Mouse (Mus musculus) urinary bladder, postnatal 14 days (tissue): ENCODE data around the gene Snx12.
A peak's percentile ranks its signal among the peaks of the same experiment; 100 is the strongest.

Experiments
- DNase-seq: peaks from one replicate; pipeline ENCODE4 v3.0.0; 2021; ENCODE audit warnings: low spot score

Snx12 gene

GRCm38 (mm10) chrX:101221834-101222795 lies at the start of gene Snx12:
Snx12 (minus strand) TSS chrX:101222563.
- peak; percentile 82 for DNase-seq

- no peak for DNase-seq
Measured at GRCm38 (mm10) chrX:101268755-101269124, 46.4 kb upstream of the Snx12 start, which contains the start of gene Gm20489. Gm20489 (minus strand) TSS chrX:101269023.

- no peak for DNase-seq
Measured at GRCm38 (mm10) chrX:101268025-101268754, 45.8 kb upstream of the Snx12 start, which contains the start of gene Il2rg. Il2rg (minus strand) TSS chrX:101268255.

- no peak for DNase-seq
Measured at GRCm38 (mm10) chrX:101266631-101267030, 44.3 kb upstream of the Snx12 start.

GRCm38 (mm10) chrX:101263892-101264291 lies 41.5 kb upstream of the Snx12 start, which contains the start of gene Gm614:
Gm614 (minus strand) TSS chrX:101263992.
- DNase-seq: no peak

- no peak for DNase-seq
Measured at GRCm38 (mm10) chrX:101260441-101261325, 38.3 kb upstream of the Snx12 start.

GRCm38 (mm10) chrX:101256603-101257002 lies 34.2 kb upstream of the Snx12 start:
- DNase-seq: no peak

- DNase-seq: no peak
Measured at GRCm38 (mm10) chrX:101254740-101255139, 32.4 kb upstream of the Snx12 start.

- peak; percentile 87 for DNase-seq
Measured at GRCm38 (mm10) chrX:101253952-101254729, 31.8 kb upstream of the Snx12 start, which contains the start of gene Foxo4. Foxo4 (plus strand) TSS chrX:101254528.

- DNase-seq: no peak
Measured at GRCm38 (mm10) chrX:101245011-101245410, 22.6 kb upstream of the Snx12 start.

GRCm38 (mm10) chrX:101222796-101223162 lies 416 bp upstream of the Snx12 start:
- no peak for DNase-seq

- DNase-seq: no peak
Measured at GRCm38 (mm10) chrX:101189285-101189684, 33.1 kb downstream of the Snx12 start.

- DNase-seq: no peak
Measured at GRCm38 (mm10) chrX:101187647-101188046, 34.7 kb downstream of the Snx12 start.

GRCm38 (mm10) chrX:101173388-101173787 lies 49.0 kb downstream of the Snx12 start:
- no peak for DNase-seq

- no peak for DNase-seq
Measured at GRCm38 (mm10) chrX:101168425-101168824, 53.9 kb downstream of the Snx12 start.

GRCm38 (mm10) chrX:101163739-101164138 lies 58.6 kb downstream of the Snx12 start:
- DNase-seq: no peak

GRCm38 (mm10) chrX:101163278-101163677 lies 59.1 kb downstream of the Snx12 start:
- DNase-seq: no peak

GRCm38 (mm10) chrX:101162532-101162931 lies 59.8 kb downstream of the Snx12 start:
- no peak for DNase-seq

GRCm38 (mm10) chrX:101157488-101157887 lies 64.9 kb downstream of the Snx12 start:
- no peak for DNase-seq

- no peak for DNase-seq
Measured at GRCm38 (mm10) chrX:101156369-101156768, 66.0 kb downstream of the Snx12 start.

GRCm38 (mm10) chrX:101147506-101147905 lies 74.9 kb downstream of the Snx12 start:
- no peak for DNase-seq
